Mouse (Mus musculus) megakaryocyte, embryonic 14.5 days (primary cell): ENCODE data around the gene Wnt9b.

Experiments
- FLI1 ChIP-seq: IDR thresholded peaks from 2 replicates; pipeline ENCODE4 v1.6.1; 2012; ENCODE audit warnings: low read length, inconsistent platforms, mixed read lengths
- GATA1 ChIP-seq: IDR thresholded peaks from 3 replicates; pipeline ENCODE4 v1.6.1; 2012; ENCODE audit warnings: mixed read lengths, low read length, inconsistent platforms, borderline replicate concordance

DNA sequence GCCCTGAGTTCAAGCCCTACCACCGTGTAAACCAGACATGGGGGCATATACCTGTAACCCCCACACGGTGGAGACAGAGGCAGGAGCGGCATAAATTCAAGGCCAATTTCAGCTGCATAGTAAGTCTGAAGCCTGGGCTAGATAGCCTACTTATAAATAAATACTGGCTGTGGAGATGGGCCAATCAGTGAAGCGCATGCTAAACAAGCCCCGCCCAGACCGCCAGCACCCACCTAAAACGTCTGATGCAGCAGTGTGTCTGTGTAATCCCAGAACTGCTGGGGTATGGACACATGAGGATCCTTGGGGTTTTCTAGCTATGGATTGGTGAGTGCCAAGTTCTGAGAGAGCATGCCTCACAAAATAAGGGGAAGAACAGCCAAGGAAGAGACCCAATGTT lies 10.5 kb upstream of the Wnt9b start:
- TF ChIP-seq GATA1 (no peak), FLI1 (no peak)
